Mouse (Mus musculus) midbrain, embryonic 13.5 days (tissue): Measurements from ENCODE around the gene Mcm3ap. TPM values are rescaled to one million over a fixed set of nuclear protein-coding genes. Genes with fewer than 3 reads are reported as not detected.

ENCODE experiments used
- ATAC-seq: fragments of 200-750 bp; cut with Nextera tagmentation; 2 replicates; pipeline ENCODE4 v1.8.0; 2017; ENCODE audit warnings: mild to moderate bottlenecking, moderate TSS enrichment, moderate library complexity
- H3K27ac ChIP-seq: fragments of 300-500 bp; sonication (generic); 2 replicates; pipeline ENCODE4 v1.5.1; 2015; ENCODE audit warnings: inconsistent platforms, mild to moderate bottlenecking, moderate library complexity
- H3K27me3 ChIP-seq: fragments of 300-500 bp; sonication (generic); 2 replicates; pipeline ENCODE4 v1.6.1; 2015; ENCODE audit warnings: mild to moderate bottlenecking, inconsistent platforms
- H3K36me3 ChIP-seq: fragments of 300-500 bp; sonication (generic); 2 replicates; pipeline ENCODE4 v1.6.1; 2015; ENCODE audit warnings: mild to moderate bottlenecking, inconsistent platforms
- H3K4me1 ChIP-seq: fragments of 300-500 bp; sonication (generic); replicated peaks from 2 replicates; pipeline ENCODE4 v1.6.1; 2015; ENCODE audit warnings: inconsistent platforms
- H3K4me2 ChIP-seq: fragments of 300-500 bp; sonication (generic); replicated peaks from 2 replicates; pipeline ENCODE4 v1.6.1; 2015; ENCODE audit warnings: moderate library complexity, mild to moderate bottlenecking, inconsistent platforms
- H3K4me3 ChIP-seq: fragments of 300-500 bp; sonication (generic); replicated peaks from 2 replicates; pipeline ENCODE4 v1.5.1; 2015; ENCODE audit warnings: mild to moderate bottlenecking, inconsistent platforms
- H3K9ac ChIP-seq: fragments of 300-500 bp; sonication (generic); replicated peaks from 2 replicates; pipeline ENCODE4 v1.6.1; 2015; ENCODE audit warnings: mild to moderate bottlenecking, inconsistent platforms
- H3K9me3 ChIP-seq: fragments of 300-500 bp; sonication (generic); 2 replicates; pipeline ENCODE4 v1.6.1; 2016; ENCODE audit warnings: mild to moderate bottlenecking, inconsistent platforms
- WGBS: fragments of 180-500 bp; shearing (Covaris S2); methylation state at CpG from one replicate; pipeline ENCODE4 v1.1.7; 2015; 5-methylcytosine and 5-hydroxymethylcytosine counted together
- polyA plus RNA-seq: library from polyadenylated mRNA; unstranded; fragments of >200 nt; fragmentation: Nextera tagmentation; extraction: Ambion mirVana; gene quantifications from 2 replicates; pipeline ENCODE4 v1.2.1, GENCODE M21; 2015

The Mcm3ap gene
- polyA plus RNA-seq, 1 experiment from 2014 or later: 75.1 TPM

- Histone ChIP-seq H3K4me1 (no peaks in the 10 kb centered on the region), H3K4me3 (no peak overlapping the region), H3K27me3 (no peaks in the 10 kb centered on the region), H3K9ac (no peak overlapping the region), H3K27ac (no peak overlapping the region), H3K4me2 (no peak overlapping the region), H3K9me3 (no peaks in the 10 kb centered on the region), H3K36me3 (peaks cover 100% of the 10 kb centered on the region)
- 95% methylated on average over 8 of the region's 8 CpGs for WGBS
- ATAC-seq: no peak
Measured at GRCm38 (mm10) chr10:76548218-76548617, 79.5 kb downstream of the Mcm3ap start.

GRCm38 (mm10) chr10:76550458-76550857 is 81.7 kb downstream of the Mcm3ap start:
- 90% methylated on average over 5 of the region's 5 CpGs for WGBS
- no peaks in the 10 kb centered on the region for H3K27me3 ChIP-seq
- no peak overlapping the region for H3K9ac ChIP-seq
- H3K4me1 ChIP-seq: no peaks in the 10 kb centered on the region
- H3K36me3 ChIP-seq: peaks cover 97% of the 10 kb centered on the region
- no peak overlapping the region for H3K27ac ChIP-seq
- H3K9me3 ChIP-seq: no peaks in the 10 kb centered on the region
- ATAC-seq: no peak
- no peak overlapping the region for H3K4me3 ChIP-seq
- H3K4me2 ChIP-seq: no peak overlapping the region

- Histone ChIP-seq H3K4me3 (no peak overlapping the region), H3K36me3 (peaks cover 93% of the 10 kb centered on the region), H3K27ac (no peak overlapping the region), H3K4me1 (no peaks in the 10 kb centered on the region), H3K9ac (no peak overlapping the region), H3K27me3 (no peaks in the 10 kb centered on the region), H3K9me3 (no peaks in the 10 kb centered on the region), H3K4me2 (no peak overlapping the region)
- 81% methylated on average over 3 of the region's 3 CpGs for WGBS
- no peak for ATAC-seq
Measured at GRCm38 (mm10) chr10:76551556-76551955, 82.8 kb downstream of the Mcm3ap start.

- no peak overlapping the region for H3K9ac ChIP-seq
- 91% methylated on average over 5 of the region's 5 CpGs for WGBS
- no peak overlapping the region for H3K4me2 ChIP-seq
- no peak for ATAC-seq
- peaks cover 73% of the 10 kb centered on the region for H3K36me3 ChIP-seq
- no peaks in the 10 kb centered on the region for H3K9me3 ChIP-seq
- no peaks in the 10 kb centered on the region for H3K4me1 ChIP-seq
- H3K27ac ChIP-seq: no peak overlapping the region
- no peak overlapping the region for H3K4me3 ChIP-seq
- H3K27me3 ChIP-seq: no peaks in the 10 kb centered on the region
Measured at GRCm38 (mm10) chr10:76554061-76554460, 85.3 kb downstream of the Mcm3ap start.

- no peaks in the 10 kb centered on the region for H3K4me1 ChIP-seq
- no peak within 1 kb of the TSS for H3K4me2 ChIP-seq
- no peak for ATAC-seq
- no peak within 1 kb of the TSS for H3K9ac ChIP-seq
- no peak within 1 kb of the TSS for H3K4me3 ChIP-seq
- no peaks in the 10 kb centered on the region for H3K9me3 ChIP-seq
- 94% methylated on average over 10 of the region's 10 CpGs for WGBS
- H3K36me3 ChIP-seq: 0 out of 2 replicates have a peak, but pooled peaks cover 4% of the 10 kb centered on the region
- H3K27me3 ChIP-seq: no peaks in the 10 kb centered on the region
- no peak within 1 kb of the TSS for H3K27ac ChIP-seq
Measured at GRCm38 (mm10) chr10:76561972-76562371, 93.2 kb downstream of the Mcm3ap start, which contains the start of gene Spatc1l. Spatc1l (plus strand) TSS chr10:76562272.

Other genes starting within 250 kb of the Mcm3ap start
- 270 and 275 TPM in 2 replicates for gene Prmt2, start 231.1 kb upstream of the Mcm3ap start, polyA plus RNA-seq
- gene S100b, start 215.1 kb upstream of the Mcm3ap start, polyA plus RNA-seq: 0.18 and 0.31 TPM in 2 replicates
- gene Dip2a, start 123.6 kb upstream of the Mcm3ap start, polyA plus RNA-seq: 14.4 and 14.6 TPM in 2 replicates
- not detected in 2 replicates for gene AC141477.1, start 28.5 kb upstream of the Mcm3ap start, polyA plus RNA-seq
- 9.7 and 11.4 TPM in 2 replicates for gene Pcnt, start 26.1 kb upstream of the Mcm3ap start, polyA plus RNA-seq
- gene 2610028H24Rik, start 19.8 kb upstream of the Mcm3ap start, polyA plus RNA-seq: not detected in 2 replicates
- gene Ybey, start 187 bp downstream of the Mcm3ap start, polyA plus RNA-seq: 7.8 and 8.1 TPM in 2 replicates
- 45.2 and 45.5 TPM in 2 replicates for gene Lss, start 62.7 kb downstream of the Mcm3ap start, polyA plus RNA-seq
- not detected in 2 replicates for gene Spatc1l, start 93.3 kb downstream of the Mcm3ap start, polyA plus RNA-seq
- 0.15 TPM in 1 of 2 replicates, not detected in the other for gene Ftcd, start 106.7 kb downstream of the Mcm3ap start, polyA plus RNA-seq
- 9.5 and 12.5 TPM in 2 replicates for gene Col6a2, start 154.7 kb downstream of the Mcm3ap start, polyA plus RNA-seq